Mouse (Mus musculus): ENCODE measurements around the gene Prpf18.
"Not testable (repeated sequence)": the region's sequence is repeated elsewhere in the genome, so short reads cannot be mapped to it uniquely, and the experiment has no call there.

Gene Prpf18

GRCm38 (mm10) chr2:4614276-4614929 is 37.5 kb downstream of the Prpf18 start:
- not testable (repeated sequence) for DNase-seq (ENCODE audit: low read depth, low spot score)

- DNase-seq (ENCODE audit: low read depth, low spot score) = no peak
Measured at GRCm38 (mm10) chr2:4611704-4612103, 40.2 kb downstream of the Prpf18 start.

DNA sequence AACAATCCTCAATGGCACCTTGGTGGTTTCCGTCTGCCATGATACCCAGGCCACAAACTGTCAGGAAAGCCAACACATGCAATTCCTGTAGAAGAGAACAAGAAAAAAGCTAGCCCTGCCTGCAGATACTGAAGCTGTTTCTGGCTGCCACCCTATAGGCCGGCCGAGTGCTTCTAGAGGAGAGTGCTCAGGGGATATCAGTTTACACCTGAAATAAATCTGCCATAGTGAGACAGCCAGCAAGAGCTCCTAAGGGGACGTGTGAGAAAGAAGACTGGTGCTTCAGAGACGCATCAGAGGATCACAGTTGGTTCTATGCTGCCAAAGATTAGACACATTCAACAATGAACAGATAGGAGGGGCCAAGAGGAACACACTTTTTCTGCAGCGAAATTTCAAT is 40.6 kb downstream of the Prpf18 start:
- DNase-seq (ENCODE audit: low read depth, low spot score) = no peak

GRCm38 (mm10) chr2:4609433-4609832 is 42.5 kb downstream of the Prpf18 start:
- no peak for DNase-seq (ENCODE audit: low read depth, low spot score)

DNA sequence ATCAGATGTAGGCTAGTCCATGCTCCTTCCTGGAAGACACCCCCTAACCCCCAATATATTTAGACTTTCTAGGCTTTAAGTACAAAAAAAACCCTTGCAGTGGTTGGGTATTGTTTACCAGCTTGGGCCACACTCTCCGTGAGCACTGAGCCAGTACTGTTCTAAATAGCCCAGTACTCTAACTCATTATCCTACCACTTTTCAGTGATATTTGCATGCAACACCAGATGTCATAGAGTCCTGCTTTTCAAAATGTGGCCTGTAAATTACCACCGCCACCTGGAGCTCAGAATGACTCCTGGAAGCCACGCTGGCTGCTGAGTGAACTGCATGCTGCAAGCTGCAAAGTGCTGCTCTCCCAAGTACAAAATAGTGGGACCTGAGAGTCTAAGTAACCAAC is 43.7 kb downstream of the Prpf18 start:
- no peak for DNase-seq (ENCODE audit: low read depth, low spot score)

DNA sequence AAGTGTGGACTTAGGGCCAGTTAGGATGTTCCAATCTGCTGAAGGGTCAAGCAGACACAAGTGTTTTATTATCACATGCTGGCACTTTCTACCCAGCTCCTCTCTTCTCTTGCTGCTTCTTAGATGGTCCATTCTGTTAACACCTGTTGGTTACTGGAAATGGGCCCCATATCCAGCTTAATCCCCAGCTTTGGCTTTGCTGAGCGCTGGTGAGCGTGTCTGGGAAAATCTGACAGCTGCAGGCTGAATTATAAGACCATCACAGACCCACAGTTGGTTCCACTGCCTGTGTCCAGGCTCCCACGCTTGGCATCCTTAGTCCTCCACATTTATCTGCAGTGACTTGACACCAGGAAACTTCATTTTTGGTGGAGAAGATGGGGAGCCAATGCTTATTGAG is 45.4 kb downstream of the Prpf18 start:
- no peak for DNase-seq (ENCODE audit: low read depth, low spot score)

- DNase-seq (ENCODE audit: low read depth, low spot score) = no peak
Measured at GRCm38 (mm10) chr2:4603361-4603945, 48.5 kb downstream of the Prpf18 start.

DNA sequence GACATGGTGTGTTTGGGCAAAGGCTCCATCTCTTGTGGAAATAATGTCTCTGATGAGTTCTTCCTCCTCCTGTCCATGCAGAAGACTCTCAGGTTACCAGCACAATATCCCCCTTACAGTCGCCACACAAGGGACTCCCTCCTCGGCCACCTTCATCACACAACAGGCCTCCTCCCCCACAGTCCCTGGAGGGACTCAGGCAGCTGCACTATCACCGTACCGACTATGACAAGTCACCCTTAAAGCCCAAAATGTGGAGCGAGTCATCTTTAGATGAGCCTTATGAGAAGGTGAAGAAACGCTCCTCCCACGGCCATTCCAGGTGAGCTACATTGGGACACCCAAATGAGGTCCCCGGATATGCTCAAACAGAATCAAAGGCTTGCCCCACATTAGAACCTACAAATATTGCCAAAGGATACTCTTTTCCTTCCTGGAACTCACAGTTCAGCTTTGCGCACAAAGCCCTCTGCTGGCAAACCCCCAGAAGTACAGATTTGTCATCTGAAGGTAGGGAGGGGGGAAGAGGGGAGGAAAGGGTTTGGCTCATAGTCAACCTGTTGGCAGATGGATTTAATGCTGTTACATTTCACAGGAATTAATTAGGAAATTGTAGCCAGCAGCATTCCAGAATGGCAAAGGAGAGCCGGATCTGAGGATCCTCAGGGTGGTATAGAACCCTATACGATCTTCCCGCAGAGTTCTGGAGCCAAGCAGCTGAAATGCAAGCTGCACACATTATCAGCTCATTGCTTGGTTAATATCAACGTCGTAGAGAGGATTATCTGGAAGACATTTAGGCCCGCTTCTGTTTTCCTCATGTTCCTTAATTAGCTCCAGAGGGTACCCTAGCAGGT is 50.7 kb downstream of the Prpf18 start:
- DNase-seq (ENCODE audit: low read depth, low spot score) = no peak

GRCm38 (mm10) chr2:4596992-4597391 is 54.9 kb downstream of the Prpf18 start:
- DNase-seq (ENCODE audit: low read depth, low spot score) = no peak

- no peak for DNase-seq (ENCODE audit: low read depth, low spot score)
Measured at GRCm38 (mm10) chr2:4593878-4594387, 58.0 kb downstream of the Prpf18 start.

DNA sequence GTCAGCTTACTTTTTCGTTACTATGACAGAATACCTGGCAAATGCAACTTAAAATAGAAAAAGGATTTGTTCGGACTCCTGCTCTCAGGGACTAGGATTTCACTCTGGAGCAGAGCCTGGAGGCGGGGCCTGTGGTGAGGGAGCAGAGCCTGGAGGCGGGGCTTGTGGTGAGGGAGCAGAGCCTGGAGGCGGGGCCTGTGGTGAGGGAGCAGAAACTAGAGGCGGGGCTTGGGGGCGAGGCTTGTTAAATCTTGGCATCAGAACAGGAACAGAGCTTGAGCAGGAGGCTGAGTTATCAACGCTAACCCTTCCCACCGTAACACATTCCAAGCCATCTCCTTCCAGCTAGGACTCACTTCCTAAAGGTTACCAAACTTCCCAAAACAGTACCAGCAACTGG is 58.5 kb downstream of the Prpf18 start:
- DNase-seq (ENCODE audit: low read depth, low spot score) = peak; percentile 49

GRCm38 (mm10) chr2:4592666-4593065 is 59.2 kb downstream of the Prpf18 start:
- no peak for DNase-seq (ENCODE audit: low read depth, low spot score)

DNA sequence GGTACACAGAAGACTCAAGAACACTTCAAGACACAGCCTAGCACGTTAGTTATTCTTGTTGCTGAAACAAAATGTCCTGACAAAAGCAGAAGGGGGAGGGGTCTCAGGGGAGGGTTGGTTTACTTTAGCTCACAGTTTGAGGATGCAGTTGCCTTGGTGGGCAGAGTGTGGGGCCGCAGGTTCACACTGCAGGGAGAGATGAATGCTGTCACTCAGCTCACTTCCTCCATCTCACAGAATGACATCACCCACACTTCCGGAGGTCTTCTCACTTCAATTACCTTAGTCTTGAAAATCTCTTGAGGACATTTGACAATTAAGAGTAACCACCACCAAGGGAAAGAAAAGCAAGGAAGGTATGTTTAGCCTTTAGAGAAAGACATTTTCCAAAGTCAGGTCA is 60.3 kb downstream of the Prpf18 start:
- DNase-seq (ENCODE audit: low read depth, low spot score) = no peak

- DNase-seq (ENCODE audit: low read depth, low spot score) = no peak
Measured at GRCm38 (mm10) chr2:4587685-4588409, 64.1 kb downstream of the Prpf18 start.

- DNase-seq (ENCODE audit: low read depth, low spot score) = no peak
Measured at GRCm38 (mm10) chr2:4586245-4586644, 65.7 kb downstream of the Prpf18 start.

DNA sequence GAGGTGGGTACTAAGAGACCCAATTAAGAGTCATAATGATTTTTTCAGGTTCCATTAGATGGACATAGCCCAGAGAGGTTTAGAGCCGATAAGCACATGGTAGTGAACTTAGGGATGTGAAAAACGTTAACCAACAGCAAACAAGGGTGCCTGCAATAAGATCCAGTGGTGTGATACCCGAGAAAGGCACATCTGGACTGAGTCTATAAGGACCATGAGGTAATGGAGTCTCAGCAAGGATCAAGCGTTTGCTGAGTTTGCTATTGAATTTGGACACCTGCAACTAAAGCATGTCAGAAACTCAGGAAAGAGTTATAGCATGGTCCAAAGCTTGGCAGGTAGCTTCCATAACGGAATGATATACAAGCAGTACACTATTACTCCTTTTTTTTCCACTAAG is 67.7 kb downstream of the Prpf18 start:
- DNase-seq (ENCODE audit: low read depth, low spot score) = no peak

GRCm38 (mm10) chr2:4582930-4583329 is 69.0 kb downstream of the Prpf18 start:
- no peak for DNase-seq (ENCODE audit: low read depth, low spot score)

GRCm38 (mm10) chr2:4580666-4581065 is 71.2 kb downstream of the Prpf18 start:
- no peak for DNase-seq (ENCODE audit: low read depth, low spot score)

DNA sequence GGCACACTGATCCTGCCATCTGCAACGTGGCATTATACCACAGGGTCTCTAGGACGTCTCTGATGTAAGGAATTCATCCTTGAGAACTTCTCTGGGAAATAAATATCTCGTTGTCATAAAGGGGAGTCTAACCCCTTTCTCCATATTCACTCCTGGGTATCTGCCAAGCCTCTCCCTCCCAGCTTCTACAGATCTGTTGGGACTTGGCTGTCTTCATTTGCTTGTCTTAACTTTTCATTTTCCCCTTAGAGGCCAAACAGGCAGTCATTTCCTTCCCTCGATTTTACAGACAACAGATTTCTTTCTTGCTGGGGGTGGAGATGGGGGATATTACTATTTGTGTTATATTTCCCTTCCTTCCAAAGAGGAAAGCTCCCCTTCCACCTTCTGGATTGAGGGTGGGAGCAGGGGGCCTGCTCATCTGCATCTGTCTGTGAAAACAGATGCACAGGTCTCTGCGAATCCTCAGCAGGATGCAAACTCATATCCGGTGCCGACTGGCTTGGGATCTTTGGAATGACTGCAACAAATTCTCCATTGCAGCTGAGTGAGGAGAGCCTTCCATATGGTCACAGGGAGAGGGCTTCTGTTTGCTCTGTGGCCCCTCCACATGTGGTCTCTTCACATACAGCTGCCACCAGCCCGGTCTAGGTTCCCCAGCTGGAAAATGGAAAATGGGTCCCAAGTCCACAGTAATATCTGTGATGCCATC is 72.4 kb downstream of the Prpf18 start:
- DNase-seq (ENCODE audit: low read depth, low spot score) = no peak

DNA sequence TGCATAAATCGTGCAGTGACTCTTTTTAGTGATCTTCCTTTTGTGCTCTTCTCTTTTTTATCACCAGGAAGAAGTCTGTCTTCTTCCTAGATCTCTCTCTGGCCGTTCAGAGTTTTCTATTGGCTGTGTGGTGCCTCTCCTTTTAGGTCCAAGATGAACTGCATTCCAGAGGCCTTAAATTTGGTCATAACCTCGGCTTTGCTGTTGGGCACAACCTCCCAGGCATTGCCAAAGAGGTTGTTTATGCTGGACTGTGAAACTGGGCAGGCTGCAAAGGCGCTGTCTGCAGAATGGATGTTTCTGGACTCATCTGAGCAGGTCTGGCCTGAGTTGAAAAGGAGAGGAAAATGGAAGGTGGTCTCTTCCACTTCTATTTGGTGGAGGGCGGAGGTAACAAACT is 73.6 kb downstream of the Prpf18 start:
- no peak for DNase-seq (ENCODE audit: low read depth, low spot score)

GRCm38 (mm10) chr2:4575975-4576374 is 75.9 kb downstream of the Prpf18 start:
- DNase-seq (ENCODE audit: low read depth, low spot score) = no peak

All from c-Kit-negative CD71-positive TER-119-positive erythroid progenitor cells, embryonic 14.5 days (primary cell).